Mouse (Mus musculus) heart, embryonic 14.5 days (tissue): Measurements from ENCODE around the gene Tapt1. TPM values are rescaled to one million over a fixed set of nuclear protein-coding genes. Genes with fewer than 3 reads are reported as not detected.

ENCODE experiments used
- polyA plus RNA-seq: library from polyadenylated mRNA; unstranded; fragments of >200 nt; fragmentation: Nextera tagmentation; extraction: Ambion mirVana; gene quantifications from 2 replicates; pipeline ENCODE4 v1.2.1, GENCODE M21; 2014

Tapt1 gene
- polyA plus RNA-seq, 1 experiment from 2014 or later, result 25.6 TPM

Other genes starting within 250 kb of the Tapt1 start
- 0.27 and 0.35 TPM in 2 replicates for gene Fgfbp1, start 244.8 kb downstream of the Tapt1 start, polyA plus RNA-seq
- 9.8 and 11.3 TPM in 2 replicates for gene Prom1, start 124.6 kb downstream of the Tapt1 start, polyA plus RNA-seq